Mouse (Mus musculus) testis, postnatal 14 days (tissue): ENCODE measurements at regions not wholly inside any gene's neighbourhood (a gene's known extent, or its start where the extent isn't known, plus 50 kb on each side); places are given as distances from the start of the nearest gene placed in this dataset.
"Not testable (repeated sequence)": the region's sequence is repeated elsewhere in the genome, so short reads cannot be mapped to it uniquely, and the experiment has no call there.

Experiments
- DNase-seq: peaks from one replicate; pipeline ENCODE4 v3.0.0; 2021; ENCODE audit warnings: low spot score

GRCm38 (mm10) chr10:123800067-123800691 is 536.4 kb downstream of the Fam19a2 start:
- DNase-seq = peak; percentile 5

GRCm38 (mm10) chr10:123800692-123801528 is 537.1 kb downstream of the Fam19a2 start:
- DNase-seq = no peak

- no peak for DNase-seq
Measured at GRCm38 (mm10) chr10:123810882-123811281, 547.1 kb downstream of the Fam19a2 start.

- no peak for DNase-seq
Measured at GRCm38 (mm10) chr10:123813142-123813541, 549.3 kb downstream of the Fam19a2 start.

GRCm38 (mm10) chr10:123840061-123840751 is 576.4 kb downstream of the Fam19a2 start:
- no peak for DNase-seq

GRCm38 (mm10) chr10:123842141-123842540 is 578.3 kb downstream of the Fam19a2 start:
- DNase-seq = no peak

GRCm38 (mm10) chr10:123843604-123844003 is 579.8 kb downstream of the Fam19a2 start:
- DNase-seq = no peak

- DNase-seq = no peak
Measured at GRCm38 (mm10) chr10:123846631-123847030, 582.8 kb downstream of the Fam19a2 start.

- no peak for DNase-seq
Measured at GRCm38 (mm10) chr10:123848564-123848963, 584.8 kb downstream of the Fam19a2 start.

- DNase-seq = no peak
Measured at GRCm38 (mm10) chr10:123875459-123875858, 611.7 kb downstream of the Fam19a2 start.

- DNase-seq = no peak
Measured at GRCm38 (mm10) chr10:123875882-123876281, 612.1 kb downstream of the Fam19a2 start.

- no peak for DNase-seq
Measured at GRCm38 (mm10) chr10:123888681-123889172, 624.9 kb downstream of the Fam19a2 start.

- DNase-seq = no peak
Measured at GRCm38 (mm10) chr10:123919054-123919453, 655.3 kb downstream of the Fam19a2 start.

GRCm38 (mm10) chr10:123929955-123930354 is 666.2 kb downstream of the Fam19a2 start:
- DNase-seq = no peak

GRCm38 (mm10) chr10:123938732-123939131 is 674.9 kb downstream of the Fam19a2 start:
- DNase-seq = not testable (repeated sequence)
